Mouse (Mus musculus) intestine, embryonic 16.5 days (tissue): ENCODE data around the gene Mtfp1. TPM values are rescaled to one million over a fixed set of nuclear protein-coding genes. Genes with fewer than 3 reads are reported as not detected.
"Not testable (repeated sequence)": the region's sequence is repeated elsewhere in the genome, so short reads cannot be mapped to it uniquely, and the experiment has no call there.

ENCODE experiments used
- ATAC-seq: fragments of 200-750 bp; cut with Nextera tagmentation; 2 replicates; pipeline ENCODE4 v1.8.0; 2017; ENCODE audit warnings: moderate TSS enrichment, moderate library complexity
- H3K27ac ChIP-seq: fragments of 300-500 bp; sonication (generic); 2 replicates; pipeline ENCODE4 v1.5.1; 2014; ENCODE audit warnings: mild to moderate bottlenecking, low read length
- H3K27me3 ChIP-seq: fragments of 300-500 bp; sonication (generic); replicated peaks from 2 replicates; pipeline ENCODE4 v1.6.1; 2014; ENCODE audit warnings: low read length, control low read depth, mixed read lengths; ENCODE audit not compliant: control insufficient read depth, insufficient read depth
- H3K36me3 ChIP-seq: fragments of 300-500 bp; sonication (generic); 2 replicates; pipeline ENCODE4 v1.6.1; 2014; ENCODE audit warnings: low read length, control low read depth; ENCODE audit not compliant: control insufficient read depth, insufficient read depth
- H3K4me1 ChIP-seq: fragments of 300-500 bp; sonication (generic); 2 replicates; pipeline ENCODE4 v1.6.1; 2014; ENCODE audit warnings: low read length, control low read depth, mixed read lengths; ENCODE audit not compliant: control insufficient read depth, insufficient read depth
- H3K4me2 ChIP-seq: fragments of 300-500 bp; sonication (generic); 2 replicates; pipeline ENCODE4 v1.6.1; 2014; ENCODE audit warnings: low read depth, low read length, control low read depth
- H3K4me3 ChIP-seq: fragments of 300-500 bp; sonication (generic); 2 replicates; pipeline ENCODE4 v1.5.1; 2014; ENCODE audit warnings: mild to moderate bottlenecking, low read length
- H3K9ac ChIP-seq: fragments of 300-500 bp; sonication (generic); 2 replicates; pipeline ENCODE4 v1.6.1; 2014; ENCODE audit warnings: low read depth, low read length
- H3K9me3 ChIP-seq: fragments of 300-500 bp; sonication (generic); 2 replicates; pipeline ENCODE4 v1.6.1; 2016; ENCODE audit warnings: low read length, control low read depth; ENCODE audit not compliant: control insufficient read depth
- WGBS: fragments of 180-500 bp; shearing (Covaris S2); extraction: QIAGEN DNeasy Blood & Tissue Kit; methylation state at CpG from one replicate; pipeline ENCODE4 v1.1.7; 2014; 5-methylcytosine and 5-hydroxymethylcytosine counted together
- polyA plus RNA-seq: library from polyadenylated mRNA; unstranded; fragments of >200 nt; fragmentation: Nextera tagmentation; extraction: Ambion mirVana; gene quantifications from 2 replicates; pipeline ENCODE4 v1.2.1, GENCODE M21; 2015

Mtfp1 gene
- polyA plus RNA-seq, 1 experiment from 2014 or later: 41.6 TPM

- Histone ChIP-seq H3K27me3 (peaks cover 5% of the 10 kb centered on the region; the same call in 1 of the 2 replicates), H3K27ac (no peak overlapping the region), H3K36me3 (no peaks in the 10 kb centered on the region), H3K4me2 (peak overlapping the region; percentile 99), H3K4me1 (peaks cover 13% of the 10 kb centered on the region), H3K4me3 (peak overlapping the region; percentile 63), H3K9ac (peak overlapping the region; percentile 70; the same call in 1 of the 2 replicates), H3K9me3 (no peaks in the 10 kb centered on the region)
- 23% methylated on average over 3 of the region's 3 CpGs for WGBS
- ATAC-seq: peak; percentile 13; the same call in 1 of the 2 replicates
Measured at GRCm38 (mm10) chr11:4117372-4118071, 22.3 kb upstream of the Mtfp1 start.

DNA sequence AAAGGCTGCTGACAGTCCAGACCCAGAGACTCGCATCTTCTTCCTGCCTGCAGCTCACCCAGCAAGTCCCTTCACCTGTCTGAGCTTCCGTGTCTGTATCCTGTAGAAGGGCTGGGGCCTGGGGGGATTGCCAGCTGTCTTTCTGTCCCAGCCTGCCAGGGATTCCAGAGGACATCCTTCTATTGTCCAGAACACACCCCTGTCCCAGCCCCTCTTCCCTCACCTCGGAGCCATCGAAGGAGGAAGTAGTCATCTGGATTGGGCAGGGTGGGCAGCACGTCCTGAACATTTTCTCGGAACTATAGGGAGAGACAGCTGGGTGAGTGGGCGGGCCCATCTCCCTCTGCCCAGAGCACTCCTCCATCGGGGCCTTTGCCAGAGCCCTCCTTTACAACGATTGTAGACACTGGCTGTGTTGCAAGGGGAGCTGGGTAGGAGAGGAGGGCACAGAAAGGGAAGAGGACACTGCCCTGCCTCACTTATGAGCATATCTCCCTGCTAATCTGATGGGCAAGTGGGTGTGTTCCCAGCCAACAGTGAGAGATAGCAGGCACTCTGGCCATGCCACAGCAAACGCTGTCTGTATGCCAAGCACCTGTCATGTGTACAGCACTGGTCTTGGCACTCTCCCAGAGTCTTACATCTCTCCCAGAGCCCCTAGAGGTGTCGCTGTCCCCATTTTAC is 21.4 kb upstream of the Mtfp1 start:
- Histone ChIP-seq H3K4me2 (no peak overlapping the region), H3K27me3 (peaks cover 5% of the 10 kb centered on the region; the same call in 1 of the 2 replicates), H3K4me3 (no peak overlapping the region), H3K9ac (no peak overlapping the region), H3K9me3 (no peaks in the 10 kb centered on the region), H3K4me1 (peaks cover 13% of the 10 kb centered on the region), H3K27ac (no peak overlapping the region), H3K36me3 (no peaks in the 10 kb centered on the region)
- 51% methylated on average over 11 of the region's 11 CpGs for WGBS
- ATAC-seq: no peak

DNA sequence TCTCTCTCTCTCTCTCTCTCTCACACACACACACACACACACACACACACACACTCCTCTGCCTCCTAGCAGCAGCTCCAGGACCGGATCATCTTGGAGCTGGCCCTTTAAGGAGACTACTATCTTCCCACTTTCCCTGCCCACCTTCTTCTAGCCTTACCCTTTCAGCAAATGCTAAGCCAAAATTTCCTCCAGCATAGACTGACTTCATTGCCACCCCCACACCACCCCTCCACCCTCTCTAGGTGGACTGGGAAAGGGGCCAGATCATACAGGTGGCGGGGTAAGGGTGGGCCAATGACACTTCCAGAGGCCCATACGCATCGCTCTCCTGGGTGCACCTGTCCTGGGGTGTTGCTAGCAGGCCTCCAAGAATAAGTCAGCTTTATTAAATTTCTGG is 20.2 kb upstream of the Mtfp1 start:
- Histone ChIP-seq H3K4me3 (no peak overlapping the region), H3K27me3 (peaks cover 5% of the 10 kb centered on the region; the same call in 1 of the 2 replicates), H3K4me2 (no peak overlapping the region), H3K9ac (no peak overlapping the region), H3K9me3 (no peaks in the 10 kb centered on the region), H3K4me1 (peaks cover 13% of the 10 kb centered on the region), H3K27ac (no peak overlapping the region), H3K36me3 (no peaks in the 10 kb centered on the region)
- no peak for ATAC-seq
- 79% methylated on average over 4 of the region's 4 CpGs for WGBS

DNA sequence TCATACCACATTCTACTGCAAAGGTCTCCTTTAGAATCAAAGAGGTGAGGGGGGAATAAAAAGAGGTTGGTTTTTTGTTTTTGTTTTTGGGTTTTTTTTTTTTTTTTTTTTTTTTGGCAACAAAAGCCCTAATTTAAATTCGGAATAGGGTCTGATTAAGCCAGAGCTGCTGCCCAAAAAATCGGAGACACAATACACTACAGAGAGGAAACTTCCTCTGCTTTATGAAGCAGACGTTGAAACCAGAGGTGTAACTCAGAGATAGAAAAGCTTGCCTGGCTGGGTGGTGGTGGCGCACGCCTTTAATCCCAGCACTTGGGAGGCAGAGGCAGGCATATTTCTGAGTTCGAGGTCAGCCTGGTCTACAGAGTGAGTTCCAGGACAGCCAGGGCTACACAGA is 19.3 kb upstream of the Mtfp1 start:
- not testable (repeated sequence) for H3K9me3 ChIP-seq, ATAC-seq, H3K4me2 ChIP-seq

DNA sequence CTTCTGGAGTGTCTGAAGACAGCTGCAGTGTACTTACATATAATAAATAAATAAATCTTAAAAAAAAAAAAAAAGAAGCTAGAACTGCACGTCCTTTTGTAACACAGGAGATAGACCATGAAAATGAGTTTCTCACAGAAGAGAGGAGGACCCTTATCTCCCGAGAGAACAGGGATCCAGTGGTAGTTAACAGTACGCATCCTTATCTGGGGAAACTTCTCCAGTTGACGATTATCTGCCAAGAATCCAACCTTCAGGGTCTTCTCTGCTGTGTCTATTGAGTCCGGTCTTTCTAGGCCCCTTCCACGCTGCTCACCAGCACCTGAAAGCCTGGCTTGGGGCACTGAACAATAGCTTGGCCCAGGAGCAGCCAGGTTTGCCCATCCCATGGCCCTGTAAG is 18.7 kb upstream of the Mtfp1 start:
- peaks cover 12% of the 10 kb centered on the region for H3K4me1 ChIP-seq
- H3K9me3 ChIP-seq: no peaks in the 10 kb centered on the region
- H3K27me3 ChIP-seq: no peaks in the 10 kb centered on the region; the same call in 1 of the 2 replicates
- no peak overlapping the region for H3K4me2 ChIP-seq
- no peak overlapping the region for H3K9ac ChIP-seq
- H3K4me3 ChIP-seq: no peak overlapping the region
- 74% methylated on average over 6 of the region's 6 CpGs for WGBS
- no peaks in the 10 kb centered on the region for H3K36me3 ChIP-seq
- no peak overlapping the region for H3K27ac ChIP-seq
- ATAC-seq: no peak

More for the DNA sequence above, 19.3 kb upstream of the Mtfp1 start:
- not testable (repeated sequence) for H3K27me3 ChIP-seq, H3K27ac ChIP-seq, H3K9ac ChIP-seq, H3K4me3 ChIP-seq, H3K36me3 ChIP-seq
- H3K4me1 ChIP-seq: peaks cover 13% of the 10 kb centered on the region
- WGBS: 82% methylated on average over 6 of the region's 6 CpGs

DNA sequence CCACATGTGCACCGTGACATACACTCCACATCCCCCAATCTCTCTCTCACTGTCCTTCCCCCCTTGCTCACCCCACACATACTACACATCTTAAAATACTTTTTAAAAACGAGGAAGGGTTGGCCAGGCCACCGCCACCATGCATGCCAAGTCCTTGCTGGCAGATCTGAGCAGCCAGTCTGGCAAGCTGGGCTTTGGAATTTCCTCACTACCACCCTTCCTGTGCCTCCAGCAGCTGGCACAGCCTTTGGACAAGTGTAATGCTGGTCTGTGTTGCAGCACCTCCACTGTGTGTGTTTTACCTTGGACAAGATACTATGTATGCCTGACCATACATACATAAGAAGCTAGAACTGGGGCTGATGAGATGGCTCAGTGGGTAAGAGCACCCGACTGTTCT is 18.3 kb upstream of the Mtfp1 start:
- no peak overlapping the region for H3K4me3 ChIP-seq
- no peak overlapping the region for H3K27ac ChIP-seq
- peaks cover 9% of the 10 kb centered on the region for H3K4me1 ChIP-seq
- ATAC-seq: no peak
- 84% methylated on average over 4 of the region's 4 CpGs for WGBS
- H3K9me3 ChIP-seq: no peaks in the 10 kb centered on the region
- H3K36me3 ChIP-seq: no peaks in the 10 kb centered on the region
- H3K4me2 ChIP-seq: no peak overlapping the region
- H3K9ac ChIP-seq: no peak overlapping the region
- no peaks in the 10 kb centered on the region for H3K27me3 ChIP-seq

DNA sequence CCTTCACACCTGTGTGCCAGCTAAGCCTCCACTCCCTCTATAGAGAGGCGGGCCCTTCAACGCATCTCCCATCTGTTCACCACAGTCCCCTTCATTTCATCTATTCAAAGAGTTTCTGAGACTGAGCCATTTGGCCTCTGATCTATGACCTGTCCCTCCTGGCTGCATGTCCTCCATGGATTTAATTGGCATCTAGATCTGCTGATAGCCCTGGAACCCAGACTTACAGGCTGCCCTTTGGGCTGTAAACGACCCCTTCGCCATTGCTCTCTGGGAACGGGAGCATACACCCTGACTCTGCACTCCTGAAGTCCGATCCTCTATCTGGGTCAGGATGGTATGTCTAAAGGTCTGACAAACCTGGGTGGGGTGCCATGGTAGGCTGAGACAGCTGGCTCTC is 17.6 kb upstream of the Mtfp1 start:
- no peak for ATAC-seq
- Histone ChIP-seq H3K4me2 (no peak overlapping the region), H3K4me1 (peaks cover 3% of the 10 kb centered on the region), H3K9ac (no peak overlapping the region), H3K4me3 (no peak overlapping the region), H3K27me3 (no peaks in the 10 kb centered on the region), H3K9me3 (no peaks in the 10 kb centered on the region), H3K36me3 (no peaks in the 10 kb centered on the region), H3K27ac (no peak overlapping the region)
- WGBS: 72% methylated on average over 6 of the region's 6 CpGs

DNA sequence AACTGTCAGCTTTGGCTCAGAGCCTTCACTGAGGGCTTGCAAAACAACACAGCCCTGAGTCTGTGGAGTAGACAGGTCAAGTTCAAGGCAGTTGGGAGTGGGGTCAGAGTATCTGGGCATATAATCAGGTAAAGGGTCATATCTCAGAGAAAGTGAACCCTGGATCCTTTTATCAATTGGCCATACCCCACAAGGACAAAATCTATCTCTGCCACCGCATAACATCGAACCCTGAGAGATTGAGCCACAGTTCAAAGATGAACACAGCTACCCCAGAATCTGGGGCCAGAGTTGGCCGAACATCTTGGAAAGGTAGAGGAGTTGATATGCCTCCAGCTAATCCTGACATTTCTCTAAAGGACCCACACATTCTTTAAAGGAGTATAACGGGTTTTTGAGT is 16.8 kb upstream of the Mtfp1 start:
- ATAC-seq: no peak
- H3K4me2 ChIP-seq: no peak overlapping the region
- no peak overlapping the region for H3K9ac ChIP-seq
- WGBS: 84% methylated on average over 4 of the region's 4 CpGs
- no peak overlapping the region for H3K4me3 ChIP-seq
- H3K36me3 ChIP-seq: no peaks in the 10 kb centered on the region
- H3K9me3 ChIP-seq: no peaks in the 10 kb centered on the region
- H3K4me1 ChIP-seq: no peaks in the 10 kb centered on the region
- no peaks in the 10 kb centered on the region for H3K27me3 ChIP-seq
- no peak overlapping the region for H3K27ac ChIP-seq

GRCm38 (mm10) chr11:4108691-4109090 is 13.4 kb upstream of the Mtfp1 start:
- Histone ChIP-seq H3K27me3 (no peaks in the 10 kb centered on the region), H3K36me3 (no peaks in the 10 kb centered on the region), H3K4me3 (no peak overlapping the region), H3K9ac (no peak overlapping the region), H3K4me1 (no peaks in the 10 kb centered on the region), H3K27ac (no peak overlapping the region), H3K4me2 (no peak overlapping the region), H3K9me3 (no peaks in the 10 kb centered on the region)
- ATAC-seq: no peak
- 75% methylated on average over 7 of the region's 7 CpGs for WGBS
